Mouse (Mus musculus) liver, embryonic 16.5 days (tissue): ENCODE measurements around the gene Pik3r3. TPM values are rescaled to one million over a fixed set of nuclear protein-coding genes. Genes with fewer than 3 reads are reported as not detected.

Experiments used
- ATAC-seq: fragments of 200-750 bp; cut with Nextera tagmentation; 2 replicates; pipeline ENCODE4 v1.8.0; 2017; ENCODE audit warnings: low read depth, mild to moderate bottlenecking, moderate number of reproducible peaks, moderate library complexity
- H3K27ac ChIP-seq: fragments of 300-500 bp; sonication (generic); 2 replicates; pipeline ENCODE4 v1.5.1; 2014; ENCODE audit warnings: mild to moderate bottlenecking, low read length
- H3K27me3 ChIP-seq: fragments of 300-500 bp; sonication (generic); 2 replicates; pipeline ENCODE4 v1.6.1; 2014; ENCODE audit warnings: low read depth, low read length, mixed read lengths; ENCODE audit not compliant: control insufficient read depth, insufficient read depth
- H3K36me3 ChIP-seq: fragments of 300-500 bp; sonication (generic); 2 replicates; pipeline ENCODE4 v1.6.1; 2014; ENCODE audit warnings: mild to moderate bottlenecking; ENCODE audit not compliant: control insufficient read depth, insufficient read depth
- H3K4me1 ChIP-seq: fragments of 300-500 bp; sonication (generic); 2 replicates; pipeline ENCODE4 v1.6.1; 2014; ENCODE audit warnings: low read depth, low read length, mixed read lengths; ENCODE audit not compliant: control insufficient read depth
- H3K4me2 ChIP-seq: fragments of 300-500 bp; sonication (generic); 2 replicates; pipeline ENCODE4 v1.6.1; 2014; ENCODE audit warnings: low read depth, low read length, mixed read lengths
- H3K4me3 ChIP-seq: fragments of 300-500 bp; sonication (generic); 2 replicates; pipeline ENCODE4 v1.5.1; 2014; ENCODE audit warnings: low read depth, mild to moderate bottlenecking, low read length
- H3K9ac ChIP-seq: fragments of 300-500 bp; sonication (generic); 2 replicates; pipeline ENCODE4 v1.6.1; 2014; ENCODE audit warnings: low read depth, low read length
- H3K9me3 ChIP-seq: fragments of 300-500 bp; sonication (generic); replicated peaks from 2 replicates; pipeline ENCODE4 v1.6.1; 2016; ENCODE audit warnings: low read length; ENCODE audit not compliant: control insufficient read depth
- WGBS: fragments of 180-500 bp; shearing (Covaris S2); extraction: QIAGEN DNeasy Blood & Tissue Kit; methylation state at CpG from one replicate; pipeline ENCODE4 v1.1.7; 2014; ENCODE audit not compliant: insufficient replicate concordance; 5-methylcytosine and 5-hydroxymethylcytosine counted together
- polyA plus RNA-seq: library from polyadenylated mRNA; unstranded; fragments of >200 nt; fragmentation: Nextera tagmentation; extraction: Ambion mirVana; gene quantifications from 2 replicates; pipeline ENCODE4 v1.2.1, GENCODE M21; 2015

Pik3r3 gene
- polyA plus RNA-seq, 1 experiment from 2014 or later: 0.61 TPM

- H3K9ac ChIP-seq: no peak overlapping the region
- no peaks in the 10 kb centered on the region for H3K27me3 ChIP-seq
- H3K36me3 ChIP-seq: peaks cover 4% of the 10 kb centered on the region; the same call in 1 of the 2 replicates
- no peaks in the 10 kb centered on the region for H3K4me1 ChIP-seq
- no peaks in the 10 kb centered on the region for H3K9me3 ChIP-seq
- 83% methylated on average over 4 of the region's 4 CpGs for WGBS
- H3K4me3 ChIP-seq: no peak overlapping the region
- H3K27ac ChIP-seq: no peak overlapping the region
- no peak for ATAC-seq
- no peak overlapping the region for H3K4me2 ChIP-seq
Observed at GRCm38 (mm10) chr4:116317575-116317974, 96.2 kb downstream of the Pik3r3 start.

- no peak for ATAC-seq
- no peak overlapping the region for H3K4me3 ChIP-seq
- no peak overlapping the region for H3K4me2 ChIP-seq
- H3K4me1 ChIP-seq: no peaks in the 10 kb centered on the region
- H3K9me3 ChIP-seq: no peaks in the 10 kb centered on the region
- no peak overlapping the region for H3K9ac ChIP-seq
- H3K27me3 ChIP-seq: no peaks in the 10 kb centered on the region
- no peak overlapping the region for H3K27ac ChIP-seq
- 69% methylated on average over 6 of the region's 6 CpGs for WGBS
- H3K36me3 ChIP-seq: peaks cover 4% of the 10 kb centered on the region; the same call in 1 of the 2 replicates
Observed at GRCm38 (mm10) chr4:116322127-116322526, 100.7 kb downstream of the Pik3r3 start.

- H3K4me1 ChIP-seq: no peaks in the 10 kb centered on the region
- H3K9ac ChIP-seq: no peak overlapping the region
- 84% methylated on average over 3 of the region's 3 CpGs for WGBS
- no peaks in the 10 kb centered on the region for H3K9me3 ChIP-seq
- ATAC-seq: no peak
- no peak overlapping the region for H3K4me3 ChIP-seq
- peaks cover 2% of the 10 kb centered on the region for H3K36me3 ChIP-seq
- H3K27me3 ChIP-seq: no peaks in the 10 kb centered on the region
- H3K4me2 ChIP-seq: no peak overlapping the region
- no peak overlapping the region for H3K27ac ChIP-seq
Observed at GRCm38 (mm10) chr4:116329256-116329655, 107.8 kb downstream of the Pik3r3 start.

GRCm38 (mm10) chr4:116336294-116336693 is 114.9 kb downstream of the Pik3r3 start:
- Histone ChIP-seq H3K27me3 (no peaks in the 10 kb centered on the region), H3K4me2 (no peak overlapping the region), H3K9me3 (no peaks in the 10 kb centered on the region), H3K27ac (no peak overlapping the region), H3K36me3 (no peaks in the 10 kb centered on the region), H3K4me3 (no peak overlapping the region), H3K4me1 (no peaks in the 10 kb centered on the region), H3K9ac (no peak overlapping the region)
- 66% methylated on average over 1 of the region's 1 CpGs for WGBS
- ATAC-seq: no peak

GRCm38 (mm10) chr4:116342119-116342518 is 120.7 kb downstream of the Pik3r3 start:
- ATAC-seq: no peak
- Histone ChIP-seq H3K9me3 (no peaks in the 10 kb centered on the region), H3K27ac (no peak overlapping the region), H3K4me3 (no peak overlapping the region), H3K4me2 (no peak overlapping the region), H3K4me1 (no peaks in the 10 kb centered on the region), H3K36me3 (no peaks in the 10 kb centered on the region), H3K9ac (no peak overlapping the region), H3K27me3 (no peaks in the 10 kb centered on the region)

- H3K9ac ChIP-seq: no peak overlapping the region
- H3K36me3 ChIP-seq: no peaks in the 10 kb centered on the region
- H3K4me2 ChIP-seq: no peak overlapping the region
- H3K27ac ChIP-seq: no peak overlapping the region
- no peaks in the 10 kb centered on the region for H3K9me3 ChIP-seq
- no peak for ATAC-seq
- H3K4me3 ChIP-seq: no peak overlapping the region
- H3K4me1 ChIP-seq: no peaks in the 10 kb centered on the region; the same call in 1 of the 2 replicates
- whole genome bisulfite sequencing: 77% methylated on average over 3 of the region's 3 CpGs
- H3K27me3 ChIP-seq: no peaks in the 10 kb centered on the region
Observed at GRCm38 (mm10) chr4:116352496-116352895, 131.1 kb downstream of the Pik3r3 start.

Other genes starting within 250 kb of the Pik3r3 start
- 12.2 and 14.5 TPM in 2 replicates for gene Faah, start 203.7 kb upstream of the Pik3r3 start, polyA plus RNA-seq
- gene Nsun4, start 167.7 kb upstream of the Pik3r3 start, polyA plus RNA-seq: 8.6 and 8.9 TPM in 2 replicates
- 296 and 326 TPM in 2 replicates for gene Uqcrh, start 146.5 kb upstream of the Pik3r3 start, polyA plus RNA-seq
- 24.3 and 26.1 TPM in 2 replicates for gene Lrrc41, start 146.3 kb upstream of the Pik3r3 start, polyA plus RNA-seq
- gene Rad54l, start 97.9 kb upstream of the Pik3r3 start, polyA plus RNA-seq: 23.1 and 23.7 TPM in 2 replicates
- gene Pomgnt1, start 97.8 kb upstream of the Pik3r3 start, polyA plus RNA-seq: 10.4 and 11.8 TPM in 2 replicates
- gene Lurap1, start 70.3 kb upstream of the Pik3r3 start, polyA plus RNA-seq: 0.26 and 0.38 TPM in 2 replicates
- gene Tspan1, start 54.0 kb upstream of the Pik3r3 start, polyA plus RNA-seq: 0.27 TPM in 1 of 2 replicates, not detected in the other
- gene 1700042G07Rik, start 48.2 kb upstream of the Pik3r3 start, polyA plus RNA-seq: not detected in 2 replicates
- not detected in 2 replicates for gene Gm49337, start 48.2 kb upstream of the Pik3r3 start, polyA plus RNA-seq
- gene Mast2, start 242.6 kb downstream of the Pik3r3 start, polyA plus RNA-seq: 3.4 and 3.8 TPM in 2 replicates